Mouse (Mus musculus): Measurements from ENCODE around the gene Gbp5.

Gene Gbp5

DNA sequence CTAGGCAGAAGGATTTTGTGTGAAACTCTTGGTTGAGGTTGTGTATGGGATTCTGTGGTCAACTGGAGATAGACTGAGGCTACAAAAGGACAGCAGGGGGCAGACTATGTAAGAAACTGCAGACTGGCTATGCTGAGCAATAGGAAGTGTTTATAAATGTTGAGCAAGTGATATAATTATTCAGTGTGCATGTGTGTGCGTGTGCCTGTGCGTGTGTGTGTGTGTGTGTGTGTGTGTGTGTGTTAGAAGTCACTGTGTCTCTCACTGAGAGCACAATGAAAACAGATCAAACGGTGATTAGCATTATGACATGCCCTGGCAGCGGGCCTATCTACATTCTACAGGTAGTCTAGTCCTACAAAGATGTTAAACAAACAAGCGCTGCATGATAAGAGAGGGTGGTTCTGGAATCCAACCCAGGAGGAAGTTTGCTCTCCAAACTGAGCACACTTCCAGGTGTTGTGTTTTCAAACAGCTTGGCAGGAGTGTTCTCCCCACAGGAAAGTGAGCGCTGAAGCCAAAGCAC is at the start of gene Gbp5:
TSS of gene Gbp5 (plus strand) at position 443 of the 526 bp plus-strand sequence.
- DNase-seq (ENCODE audit: low spot score): peak; percentile 84

DNA sequence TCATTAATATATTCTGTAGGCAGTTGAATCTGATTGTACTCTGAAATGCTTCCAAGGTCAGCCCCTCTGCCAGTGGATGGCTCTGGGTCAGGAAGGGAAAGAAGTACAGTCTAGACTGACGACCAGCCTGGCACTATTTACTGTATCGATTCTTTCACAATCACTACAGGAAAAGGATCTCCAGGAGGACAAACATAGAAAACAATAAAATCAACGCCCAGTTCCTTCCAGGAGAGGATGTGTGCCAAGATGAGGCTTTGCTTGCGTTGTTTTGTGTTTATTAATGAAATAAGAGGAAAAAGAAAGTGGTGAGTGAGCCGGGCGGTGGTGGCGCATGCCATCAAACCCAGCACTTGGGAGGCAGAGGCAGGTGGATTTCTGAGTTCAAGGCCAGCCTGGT is 39.6 kb upstream of the Gbp5 start:
- no peak for DNase-seq (ENCODE audit: low spot score)

DNA sequence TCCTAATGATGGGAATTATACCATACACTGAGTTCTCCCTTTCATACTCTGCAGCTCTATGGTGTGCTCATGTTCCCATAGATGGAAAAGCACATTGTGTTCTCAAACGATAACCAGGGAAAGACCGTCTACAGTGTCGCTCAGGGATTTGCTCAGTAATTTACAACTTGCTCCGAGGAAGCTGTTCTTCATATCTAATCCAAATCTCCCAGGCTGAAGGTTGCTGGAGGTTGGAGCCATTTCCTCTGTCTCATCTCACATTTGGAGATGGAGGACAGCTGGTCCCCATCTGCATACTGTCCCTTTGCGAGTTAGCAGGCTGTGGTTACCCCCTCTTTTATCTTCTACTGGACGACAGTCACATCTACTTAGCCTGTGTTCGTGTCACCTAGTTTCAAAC is 34.5 kb upstream of the Gbp5 start:
- DNase-seq (ENCODE audit: low spot score): no peak

DNA sequence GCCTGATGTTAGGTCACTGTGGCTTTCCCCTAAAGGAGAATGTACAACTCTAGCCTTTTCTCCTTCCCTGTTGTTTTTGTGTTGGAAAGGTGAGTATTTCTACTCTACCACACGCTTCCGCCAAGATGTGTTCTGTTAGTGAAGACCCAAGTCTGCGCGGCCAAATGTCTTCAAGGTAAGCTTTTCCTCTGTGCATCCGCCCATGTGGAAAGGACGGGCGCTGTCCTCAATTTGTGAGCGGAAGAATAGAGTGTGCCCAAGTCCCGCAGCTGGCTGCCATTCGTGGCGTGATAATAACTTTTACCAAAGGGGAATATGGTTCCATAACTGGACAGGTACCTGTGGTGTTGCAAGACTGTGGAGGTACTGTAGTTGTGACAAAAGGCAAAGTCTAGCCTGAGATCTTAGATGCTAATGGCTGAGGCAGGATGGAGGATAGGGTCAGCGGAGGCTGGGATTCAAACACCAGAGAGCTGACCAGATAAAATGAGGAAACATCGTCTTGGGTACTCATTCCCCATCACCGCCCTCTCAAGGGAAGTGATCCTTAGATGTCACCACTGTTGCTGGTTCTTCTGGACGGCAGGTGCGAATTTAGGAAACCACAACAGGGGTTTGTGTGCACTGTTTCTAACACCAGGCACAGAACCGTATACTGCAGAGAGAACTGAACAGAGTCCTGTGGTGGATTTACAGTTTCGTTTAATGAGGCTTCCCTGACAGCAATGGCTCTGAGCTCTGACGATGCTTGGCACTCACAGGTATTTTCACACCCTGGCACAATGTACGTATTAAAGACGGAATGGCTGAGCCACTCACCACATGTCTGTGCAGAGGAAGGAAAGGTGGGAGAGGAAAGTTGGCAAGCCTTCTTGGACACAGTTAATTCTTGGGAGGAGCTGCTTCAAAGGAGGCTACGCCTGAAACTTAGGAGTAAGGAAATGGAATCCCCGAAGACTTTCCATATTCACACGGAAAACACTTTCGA is 30.7 kb upstream of the Gbp5 start:
- DNase-seq (ENCODE audit: low spot score): no peak

DNA sequence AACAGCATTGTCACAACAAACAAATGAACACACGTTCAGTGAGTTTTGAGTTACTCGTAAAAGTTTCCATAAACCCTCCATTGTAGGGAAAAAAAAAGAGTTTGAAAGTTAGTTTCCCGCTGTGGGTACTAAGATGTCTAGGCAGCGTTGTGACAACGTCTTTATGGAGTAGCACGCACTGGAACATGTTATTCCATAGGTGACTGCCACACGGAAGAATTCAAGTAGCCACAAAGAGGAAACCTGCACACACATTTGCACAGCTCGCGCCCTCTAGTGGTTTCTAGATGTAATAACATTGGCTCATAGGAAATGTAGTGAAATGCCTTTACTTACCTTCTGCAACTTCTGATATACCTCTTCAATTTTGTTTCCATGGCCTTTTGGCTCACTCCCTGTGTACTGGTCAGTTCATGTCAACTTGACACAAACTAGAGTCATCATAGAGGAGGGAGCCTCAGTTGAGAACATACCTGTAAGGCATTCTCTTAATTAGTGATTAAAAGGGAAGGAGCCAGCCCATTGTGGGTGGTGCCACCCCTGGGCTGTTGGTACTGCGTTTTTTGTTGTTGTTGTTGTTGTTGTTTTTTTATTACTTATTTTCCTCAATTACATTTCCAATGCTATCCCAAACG is 19.3 kb upstream of the Gbp5 start:
- peak; percentile 49 for DNase-seq (ENCODE audit: low spot score)

DNA sequence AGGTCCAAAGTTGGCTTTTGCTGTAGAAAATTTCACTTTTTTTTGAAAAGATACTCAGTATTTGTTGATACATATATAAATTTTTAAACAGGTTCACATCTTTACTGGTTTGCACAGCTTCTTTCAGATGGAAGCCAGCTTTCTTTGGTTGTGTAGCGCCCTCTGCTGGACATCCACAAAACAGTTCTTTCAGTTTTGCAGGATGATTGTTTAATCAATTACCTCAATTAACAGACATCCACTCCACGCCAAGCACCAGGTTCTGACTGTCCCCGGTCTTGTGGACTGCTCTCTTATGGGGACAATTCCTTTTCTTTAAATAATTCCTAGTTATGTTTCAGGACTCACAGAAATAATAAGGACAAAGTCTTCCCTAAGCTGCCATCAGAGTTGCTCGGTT is 17.9 kb upstream of the Gbp5 start:
- DNase-seq (ENCODE audit: low spot score): peak; percentile 75

DNA sequence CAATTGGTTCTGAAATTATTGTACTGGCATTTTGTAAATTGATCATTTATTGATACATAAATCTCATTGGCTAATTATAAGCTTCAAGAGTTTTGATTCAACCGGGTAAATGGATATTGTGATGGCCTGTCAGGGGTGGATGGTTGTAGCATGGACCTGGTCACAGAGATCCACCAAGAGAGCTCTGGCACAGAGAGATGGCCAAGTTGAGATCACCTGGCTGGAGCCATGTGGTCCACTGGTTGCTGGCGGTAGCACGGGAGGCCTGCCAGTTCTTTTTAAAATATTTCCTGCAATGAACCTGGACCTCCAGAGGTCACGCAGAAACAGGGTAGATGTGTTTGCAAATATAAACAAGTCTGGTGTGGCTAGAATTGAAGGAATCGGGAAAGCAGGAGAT is 15.9 kb upstream of the Gbp5 start:
- DNase-seq (ENCODE audit: low spot score): no peak

DNA sequence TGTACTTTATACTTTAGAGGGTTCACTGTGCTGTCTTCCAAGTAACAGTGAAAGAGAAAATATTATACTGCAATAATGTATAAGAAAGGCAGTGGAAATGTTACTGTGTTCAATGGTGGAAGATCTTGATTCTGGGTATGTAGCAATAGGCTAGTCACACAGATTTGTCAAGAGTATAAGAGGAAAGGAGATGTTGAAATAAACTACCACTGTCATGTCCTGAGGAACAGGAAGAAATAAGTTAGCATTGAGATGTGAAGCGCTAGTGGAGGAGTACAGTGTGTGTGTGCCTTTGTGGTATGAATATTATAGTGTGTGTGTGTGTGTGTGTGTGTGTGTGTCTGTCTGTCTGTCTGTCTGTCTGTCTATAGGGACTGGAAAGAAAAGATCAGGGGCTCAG is 15.4 kb upstream of the Gbp5 start:
- DNase-seq (ENCODE audit: low spot score): no peak

DNA sequence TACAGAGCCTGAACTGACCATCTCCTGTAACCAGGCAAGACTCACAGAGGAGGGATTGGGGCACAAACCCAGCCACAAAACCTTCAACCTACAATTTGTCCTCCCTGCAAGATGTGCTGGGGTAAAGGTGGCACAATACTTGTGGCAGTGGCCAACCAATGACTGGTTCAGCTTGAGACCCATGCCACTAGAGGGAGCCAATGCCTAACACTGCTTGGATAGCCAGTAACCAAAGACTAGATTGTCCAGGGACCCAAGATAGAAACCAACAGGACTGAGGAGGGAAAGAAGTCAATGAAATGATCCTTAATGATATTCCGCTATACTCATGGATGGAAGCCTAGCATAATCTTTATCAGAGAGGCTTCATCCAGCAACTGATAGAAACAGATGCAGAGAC is 3.3 kb upstream of the Gbp5 start:
- peak; percentile 91 for DNase-seq (ENCODE audit: low spot score)

DNA sequence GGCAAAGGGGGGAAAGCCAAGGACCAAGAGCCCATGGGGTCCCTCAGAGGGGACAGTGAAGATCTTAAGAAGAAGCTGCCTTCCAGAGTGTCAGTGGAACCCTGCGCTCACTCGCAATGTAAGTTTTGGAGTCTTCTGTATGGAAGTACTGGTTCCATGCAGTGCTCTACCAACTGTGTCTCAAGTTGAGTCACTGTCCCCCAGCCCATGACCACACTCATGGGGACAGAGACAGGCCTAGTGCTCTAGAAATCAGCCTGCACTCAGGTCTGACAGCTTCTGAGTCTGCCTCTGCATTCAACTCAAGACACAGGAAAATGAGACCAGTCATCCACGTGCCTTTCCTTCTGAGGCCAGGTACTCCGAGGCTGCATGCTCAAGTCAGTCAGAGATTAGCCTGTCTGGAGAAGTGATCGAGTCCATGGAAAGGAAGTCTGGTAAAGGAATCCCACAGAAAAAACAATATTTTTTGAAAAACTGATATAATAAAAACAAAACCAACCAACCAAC is 1.4 kb downstream of the Gbp5 start:
- DNase-seq (ENCODE audit: low spot score): no peak

DNA sequence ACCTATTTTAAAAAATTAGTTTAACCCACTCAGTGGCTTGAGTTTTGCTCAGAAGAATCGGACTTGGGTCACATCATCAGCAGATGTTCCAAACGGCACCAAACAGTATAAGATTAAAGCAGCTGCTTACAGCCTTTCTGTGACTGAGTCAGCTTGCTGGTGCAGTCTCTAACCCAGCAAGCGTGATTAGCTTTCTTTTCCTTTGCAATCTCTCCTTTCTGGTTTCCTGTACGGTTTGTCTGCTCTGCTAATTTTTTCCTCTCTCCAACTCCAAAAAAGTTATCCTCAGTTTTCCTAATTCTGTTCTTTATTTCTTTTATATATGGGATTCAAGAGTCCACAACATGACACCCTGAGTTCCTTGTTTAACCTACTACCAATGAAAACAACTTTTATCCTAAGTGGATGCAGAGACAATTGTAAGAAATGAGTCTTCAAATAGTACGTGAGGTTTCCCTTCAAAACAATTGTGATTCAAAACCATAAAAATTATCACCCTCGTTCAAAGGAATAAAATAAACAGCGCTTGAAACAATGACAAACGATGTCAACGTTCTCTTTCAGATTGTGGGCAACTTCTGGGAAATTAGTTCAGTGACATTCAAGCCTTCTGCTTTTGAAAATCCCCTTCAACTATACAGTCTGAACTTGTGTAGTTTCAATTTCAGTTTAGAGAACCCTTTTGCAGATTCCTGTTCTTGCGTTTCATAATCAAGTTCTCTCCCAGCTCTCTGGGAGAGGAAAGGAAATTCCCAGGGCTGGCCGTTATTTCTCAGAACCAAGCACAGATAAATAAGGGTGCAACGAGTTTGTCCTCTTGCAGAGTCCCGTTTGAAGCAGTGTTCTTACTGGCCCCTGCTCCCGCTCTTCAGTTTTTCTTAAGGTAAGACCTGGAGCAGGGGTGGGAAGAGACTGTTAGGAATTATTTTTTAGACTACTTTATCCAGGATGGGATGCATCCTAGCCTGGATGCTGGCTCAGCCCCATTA is 2.6 kb downstream of the Gbp5 start:
- DNase-seq (ENCODE audit: low spot score): peak; percentile 30

DNA sequence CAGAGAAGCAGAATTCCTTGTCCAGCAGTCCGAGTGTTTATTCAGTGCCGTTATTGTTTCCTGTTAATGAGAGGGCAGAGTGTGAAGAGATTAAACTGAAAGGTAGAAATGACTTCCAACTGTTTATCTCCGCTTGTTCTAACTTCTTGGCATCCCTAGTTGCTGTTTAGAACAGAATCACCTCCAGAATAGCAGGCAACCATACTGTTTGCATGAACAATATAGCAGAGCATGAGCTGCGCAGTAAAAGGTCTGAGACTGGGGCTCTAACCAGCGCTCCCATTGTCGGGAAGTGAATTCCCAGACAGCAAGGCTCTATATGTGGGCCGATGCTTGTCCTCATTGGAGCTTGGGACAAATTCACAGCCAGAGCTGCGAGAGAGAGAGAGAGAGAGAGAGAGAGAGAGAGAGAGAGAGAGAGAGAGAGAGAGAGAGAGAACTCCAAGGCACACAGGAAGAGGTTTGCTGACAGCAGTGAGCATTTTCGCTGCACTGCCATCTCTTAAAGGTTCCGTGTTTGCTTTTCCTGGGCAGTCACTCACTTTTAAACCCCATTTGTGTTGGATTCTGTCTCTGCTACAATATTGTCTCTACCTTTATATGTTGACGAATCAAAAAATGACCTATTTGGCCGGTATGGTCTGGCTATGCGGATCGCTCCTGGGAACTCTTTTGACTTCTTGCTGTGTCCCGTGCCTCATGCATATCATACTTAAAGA is 3.5 kb downstream of the Gbp5 start:
- no peak for DNase-seq (ENCODE audit: low spot score)

DNA sequence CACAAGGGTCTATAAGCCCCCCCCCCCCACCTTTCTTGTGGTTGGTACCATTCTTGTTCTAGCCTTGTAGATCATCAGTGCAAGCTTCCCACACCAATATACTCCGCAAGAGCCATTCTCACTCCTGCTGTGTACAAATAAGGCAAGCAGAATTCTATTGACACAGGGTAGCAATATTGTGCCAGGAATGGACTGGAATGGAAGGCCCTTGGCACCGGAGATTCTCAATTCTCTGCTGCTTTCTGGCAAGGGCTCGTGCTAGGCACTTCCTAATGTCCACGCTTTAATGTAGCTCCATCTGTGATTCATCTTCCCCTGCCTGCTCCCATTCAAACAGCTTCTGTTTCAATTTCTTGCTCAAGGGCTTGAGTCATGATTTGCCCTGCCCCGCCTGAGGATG is 5.2 kb downstream of the Gbp5 start:
- DNase-seq (ENCODE audit: low spot score): peak; percentile 35

DNA sequence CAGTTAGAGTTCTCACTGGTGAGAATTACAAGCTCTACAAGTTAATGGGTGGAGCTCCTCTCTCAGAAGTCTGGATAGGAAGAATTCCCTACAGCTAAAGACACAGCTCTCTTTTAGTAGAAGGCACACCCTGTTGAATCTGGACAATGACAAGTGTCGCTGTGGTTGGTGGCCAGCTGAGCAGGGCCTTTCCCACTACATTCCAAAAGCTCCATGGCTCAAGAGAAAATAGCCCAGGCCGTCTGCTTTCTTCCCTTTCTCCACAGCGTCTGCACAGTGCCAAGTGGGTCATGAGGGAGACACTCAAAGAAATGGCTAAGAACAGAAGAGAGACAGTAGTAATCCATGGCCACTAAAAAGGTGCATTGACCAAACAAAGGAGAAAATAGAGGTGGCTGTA is 34.3 kb downstream of the Gbp5 start:
- peak; percentile 48 for DNase-seq (ENCODE audit: low spot score)

DNA sequence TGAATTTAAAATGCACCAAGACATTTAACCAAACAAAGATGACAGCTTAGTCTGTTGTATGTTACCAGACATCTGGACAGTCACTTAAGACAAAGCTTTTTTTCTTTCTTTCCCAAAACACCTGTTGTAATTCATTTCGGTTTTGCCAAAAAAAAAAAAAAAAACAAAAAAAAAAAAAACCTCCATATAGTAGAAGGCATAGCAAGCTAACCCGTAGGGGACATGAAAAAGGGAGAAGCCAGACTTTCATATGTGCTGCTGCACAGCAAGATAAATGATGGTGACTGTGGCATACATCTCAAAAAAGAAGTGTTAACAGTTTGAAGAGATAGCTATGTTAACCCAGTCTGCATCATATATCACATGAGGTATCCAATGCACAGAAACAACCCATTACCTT is 35.8 kb downstream of the Gbp5 start:
- DNase-seq (ENCODE audit: low spot score): no peak

DNA sequence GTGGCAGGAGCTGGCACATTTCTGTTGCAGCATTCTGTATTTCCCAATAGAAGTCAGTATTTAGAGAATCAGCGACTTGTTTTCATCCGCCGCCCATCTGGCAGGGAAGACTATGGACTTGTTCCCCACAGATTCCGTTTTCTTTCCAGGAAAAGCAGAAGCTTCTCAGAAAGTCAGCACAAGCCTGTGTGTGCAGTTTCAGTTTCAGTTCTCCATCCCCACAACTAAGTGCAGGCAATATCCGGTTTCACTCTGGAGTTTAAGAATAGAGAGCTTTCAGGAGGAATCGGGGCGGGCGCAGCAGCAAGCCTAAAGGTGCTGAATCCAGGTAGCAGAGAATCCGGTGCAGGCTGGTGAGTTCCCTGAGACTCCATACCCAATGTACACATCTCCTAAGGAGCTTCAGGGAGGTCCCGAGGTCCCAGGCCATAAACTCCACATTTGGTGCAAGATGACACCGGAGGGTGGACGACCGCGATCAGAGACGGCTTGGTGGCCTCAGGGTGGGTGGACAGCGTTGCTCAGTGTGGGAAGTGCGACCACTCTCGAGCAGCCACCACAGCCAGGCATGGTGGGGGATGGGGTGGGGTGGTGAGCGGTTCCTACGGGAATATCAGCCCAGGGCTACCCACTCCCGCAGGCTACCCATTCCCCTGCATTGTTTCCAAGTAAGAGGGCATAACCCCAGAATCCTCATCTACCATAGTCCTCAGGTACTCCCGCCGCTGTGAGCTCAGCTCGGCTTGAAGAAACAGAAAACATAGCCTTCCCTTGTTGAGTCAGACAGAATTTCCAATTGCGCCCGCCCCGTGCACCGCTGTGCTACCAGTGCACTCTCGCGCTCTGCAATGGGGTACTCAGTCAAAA is 36.5 kb downstream of the Gbp5 start, which contains the start of gene Gbp7:
TSS of gene Gbp7 (plus strand) at position 256 of the 867 bp plus-strand sequence.
- DNase-seq (ENCODE audit: low spot score): peak; percentile 92

DNA sequence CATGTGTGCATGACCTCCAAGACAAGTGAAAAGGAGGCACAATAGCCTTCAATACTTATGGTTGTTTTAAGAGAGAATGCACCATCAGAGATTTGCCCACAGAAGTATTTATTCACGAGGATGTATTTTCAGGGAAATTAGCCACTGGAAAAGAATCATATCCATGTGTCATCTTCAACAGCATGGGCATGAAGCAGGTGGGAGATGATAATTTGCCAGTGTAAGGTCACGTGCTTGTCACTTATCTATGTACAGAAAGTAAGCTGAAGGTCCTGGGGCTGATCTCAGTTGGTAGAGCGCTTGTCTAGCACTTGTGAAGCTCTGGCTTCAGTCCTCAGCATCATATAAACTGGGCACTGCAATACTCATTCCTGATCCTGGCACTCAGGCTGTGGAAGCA is 37.8 kb downstream of the Gbp5 start:
- no peak for DNase-seq (ENCODE audit: low spot score)

DNA sequence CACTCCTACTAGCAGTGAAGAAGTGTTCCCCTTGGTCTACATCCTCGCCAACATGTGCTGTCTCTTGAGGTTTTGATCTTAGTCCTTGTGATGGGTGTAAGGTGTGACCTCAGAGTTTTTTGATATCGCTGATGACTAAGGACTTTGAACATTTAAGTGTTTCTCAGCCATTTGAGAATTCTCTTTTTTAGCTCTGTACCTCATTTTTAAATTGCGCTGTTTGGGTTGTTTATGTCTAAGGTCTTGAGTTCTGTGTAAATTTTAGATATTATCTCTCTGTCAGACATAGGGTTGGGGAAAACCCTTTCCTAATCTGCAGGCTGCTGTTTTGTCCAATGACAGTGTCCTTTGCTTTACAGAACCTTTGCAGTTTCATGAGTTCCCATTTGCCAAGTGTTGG is 39.4 kb downstream of the Gbp5 start:
- no peak for DNase-seq (ENCODE audit: low spot score)

DNA sequence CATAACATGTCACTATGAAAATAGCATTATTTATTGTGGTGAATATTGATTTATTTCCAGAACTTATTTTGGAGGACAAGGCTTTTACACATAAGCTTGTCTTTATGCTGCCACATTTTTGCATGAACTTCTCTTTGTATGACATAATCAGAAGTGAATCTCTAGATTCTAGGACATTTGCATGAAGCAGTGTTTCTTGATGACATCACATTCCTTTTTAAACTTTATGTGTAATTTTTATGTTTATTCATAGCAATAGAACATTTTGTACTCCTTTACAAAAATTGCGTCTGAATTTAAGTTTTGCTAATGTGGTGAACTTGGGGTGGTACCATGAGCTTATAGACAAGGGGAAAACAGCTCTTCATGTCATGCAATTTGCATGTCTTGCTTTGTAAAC is 41.9 kb downstream of the Gbp5 start:
- no peak for DNase-seq (ENCODE audit: low spot score)

DNA sequence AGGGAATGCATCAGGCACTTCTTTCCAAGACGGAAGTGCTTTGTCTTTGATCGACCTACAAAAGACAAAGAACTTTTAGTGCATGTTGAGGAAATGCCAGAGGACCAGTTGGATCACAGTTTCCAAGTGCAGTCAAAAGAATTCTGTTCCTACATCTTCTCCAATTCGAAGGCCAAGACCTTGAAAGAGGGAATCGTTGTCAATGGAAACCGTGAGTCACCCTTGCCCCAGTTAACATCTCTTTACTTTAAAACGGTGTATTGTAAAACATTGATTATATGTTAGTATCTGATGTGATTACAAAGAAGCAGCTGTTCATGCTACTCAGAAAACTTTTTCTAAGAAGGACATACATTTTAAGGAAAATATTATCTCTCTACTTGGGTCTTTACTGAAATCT is 47.6 kb downstream of the Gbp5 start:
- no peak for DNase-seq (ENCODE audit: low spot score)

Measured in adipocyte (in vitro differentiated cells).